Mouse (Mus musculus) liver, adult 2 months (tissue): Measurements from ENCODE around the gene Tox3. TPM values are rescaled to one million over a fixed set of nuclear protein-coding genes. Genes with fewer than 3 reads are reported as not detected.
A peak's percentile ranks its signal among the peaks of the same experiment; 100 is the strongest.

Experiments used
- DNase-seq: peaks from one replicate; pipeline ENCODE4 v3.0.0-alpha.2; 2011; ENCODE audit warnings: low read depth, low spot score; ENCODE audit errors: extremely low read depth
- H3K27ac ChIP-seq: fragments of 200-500 bp; replicated peaks from 2 replicates; pipeline ENCODE4 v1.5.1; 2012; ENCODE audit warnings: low read depth, mild to moderate bottlenecking, control low read depth, inconsistent platforms, low read length; ENCODE audit not compliant: insufficient read depth
- H3K27me3 ChIP-seq: fragments of 200-500 bp; 2 replicates; pipeline ENCODE4 v1.6.1; 2012; ENCODE audit warnings: mild to moderate bottlenecking, moderate library complexity, low read length, inconsistent platforms; ENCODE audit not compliant: control insufficient read depth, insufficient read depth
- H3K36me3 ChIP-seq: fragments of 200-500 bp; 2 replicates; pipeline ENCODE4 v1.6.1; 2012; ENCODE audit warnings: low read length, inconsistent platforms; ENCODE audit not compliant: control insufficient read depth, insufficient read depth
- H3K4me1 ChIP-seq: fragments of 200-500 bp; 2 replicates; pipeline ENCODE4 v1.6.1; 2011; ENCODE audit warnings: low read length; ENCODE audit not compliant: control insufficient read depth, insufficient read depth
- H3K4me3 ChIP-seq: fragments of 200-500 bp; 2 replicates; pipeline ENCODE4 v1.5.1; 2011; ENCODE audit warnings: low read depth, mild to moderate bottlenecking, control low read depth, low read length, moderate library complexity; ENCODE audit not compliant: insufficient read depth
- H3K79me2 ChIP-seq: fragments of 200-500 bp; 2 replicates; pipeline ENCODE4 v1.6.1; 2012; ENCODE audit warnings: inconsistent platforms, mild to moderate bottlenecking, low read length, moderate library complexity; ENCODE audit not compliant: control insufficient read depth, insufficient read depth
- H3K9ac ChIP-seq: fragments of 200-500 bp; 2 replicates; pipeline ENCODE4 v1.6.1; 2012; ENCODE audit warnings: low read depth, mild to moderate bottlenecking, control low read depth, inconsistent platforms, low read length
- CTCF ChIP-seq: fragments of 200-500 bp; IDR thresholded peaks from 2 replicates; pipeline ENCODE4 v1.5.1; 2011; ENCODE audit warnings: low read depth, low read length, control low read depth
- POLR2A ChIP-seq: fragments of 200-500 bp; IDR thresholded peaks from 2 replicates; pipeline ENCODE4 v1.6.1; 2011; ENCODE audit warnings: low read length, control low read depth; ENCODE audit not compliant: insufficient read depth; ENCODE audit errors: extremely low read depth
- WGBS: fragments of 180-500 bp; shearing (Covaris S2); methylation state at CpG from one replicate; pipeline ENCODE4 v1.1.7; 2018; 5-methylcytosine and 5-hydroxymethylcytosine counted together
- polyA plus RNA-seq: library from polyadenylated mRNA; depleted of rRNA; stranded (reverse); fragments of >200 nt; gene quantifications from 2 replicates; pipeline ENCODE4 v1.2.3, GENCODE M21; 2012
- total RNA-seq: library from RNA; depleted of rRNA; stranded (reverse); fragments of >200 nt; gene quantifications from 2 replicates; pipeline ENCODE4 v1.2.3, GENCODE M21; 2014

Tox3 gene
- total and polyA plus RNA-seq, 2 experiments: 0.07 TPM; not detected in 1

GRCm38 (mm10) chr8:90352991-90353390 lies 4.8 kb upstream of the Tox3 start:
- Histone ChIP-seq H3K9ac (no peak overlapping the region), H3K27ac (no peak overlapping the region), H3K79me2 (no peaks in the 10 kb centered on the region), H3K4me3 (no peak overlapping the region), H3K27me3 (no peaks in the 10 kb centered on the region; the same call in 1 of the 2 replicates), H3K36me3 (no peaks in the 10 kb centered on the region), H3K4me1 (no peaks in the 10 kb centered on the region)
- TF ChIP-seq POLR2A (no peak), CTCF (no peak)
- 79% methylated on average over 2 of the region's 2 CpGs for WGBS
- DNase-seq: no peak

GRCm38 (mm10) chr8:90349709-90350562 lies 1.8 kb upstream of the Tox3 start:
- DNase-seq: peak; percentile 14
- H3K27me3 ChIP-seq: peaks cover 2% of the 10 kb centered on the region; the same call in 1 of the 2 replicates
- H3K27ac ChIP-seq: no peak overlapping the region
- H3K79me2 ChIP-seq: no peaks in the 10 kb centered on the region
- H3K36me3 ChIP-seq: no peaks in the 10 kb centered on the region
- TF ChIP-seq POLR2A: no peak
- TF ChIP-seq CTCF: no peak
- 44% methylated on average over 13 of the region's 13 CpGs for WGBS
- H3K4me3 ChIP-seq: no peak overlapping the region
- no peaks in the 10 kb centered on the region for H3K4me1 ChIP-seq
- no peak overlapping the region for H3K9ac ChIP-seq

- TF ChIP-seq CTCF: no peak
- TF ChIP-seq POLR2A: no peak
- Histone ChIP-seq H3K79me2 (no peaks in the 10 kb centered on the region), H3K27me3 (peaks cover 2% of the 10 kb centered on the region; the same call in 1 of the 2 replicates), H3K4me3 (no peak overlapping the region), H3K27ac (no peak overlapping the region), H3K9ac (no peak overlapping the region), H3K36me3 (no peaks in the 10 kb centered on the region), H3K4me1 (no peaks in the 10 kb centered on the region)
- WGBS: 56% methylated on average over 11 of the region's 11 CpGs
- no peak for DNase-seq
These were observed 962 bp upstream of the Tox3 start for GRCm38 (mm10) chr8:90348926-90349683.

GRCm38 (mm10) chr8:90347581-90348177 lies 464 bp downstream of the Tox3 start:
- 1% methylated on average over 64 of the region's 66 CpGs for WGBS
- TF ChIP-seq CTCF: no peak
- no peak for TF ChIP-seq POLR2A
- Histone ChIP-seq H3K27ac (no peak overlapping the region), H3K79me2 (no peaks in the 10 kb centered on the region), H3K4me3 (peak overlapping the region; percentile 39), H3K4me1 (no peaks in the 10 kb centered on the region), H3K36me3 (no peaks in the 10 kb centered on the region), H3K9ac (peak overlapping the region; percentile 51), H3K27me3 (peaks cover 2% of the 10 kb centered on the region; the same call in 1 of the 2 replicates)
- DNase-seq: no peak

GRCm38 (mm10) chr8:90346880-90347535 lies 1.1 kb downstream of the Tox3 start:
- 7% methylated on average over 21 of the region's 21 CpGs for WGBS
- H3K36me3 ChIP-seq: no peaks in the 10 kb centered on the region
- no peak for TF ChIP-seq POLR2A
- TF ChIP-seq CTCF: no peak
- H3K27me3 ChIP-seq: peaks cover 2% of the 10 kb centered on the region; the same call in 1 of the 2 replicates
- H3K9ac ChIP-seq: no peak overlapping the region
- H3K79me2 ChIP-seq: no peaks in the 10 kb centered on the region
- no peaks in the 10 kb centered on the region for H3K4me1 ChIP-seq
- peak overlapping the region; percentile 14; the same call in 1 of the 2 replicates for H3K4me3 ChIP-seq
- no peak overlapping the region for H3K27ac ChIP-seq
- DNase-seq: no peak
